Comparison of ENCODE assay signal across 8 mouse cellular contexts in genomic region chr11:105362946-105363597, GRCm38 (mm10).
DNase-seq lines count a peak whose midpoint lies in the region; ATAC-seq lines count a peak whose summit lies in the region.

No protein-coding gene starts in this region.

- peak; percentile 76 for DNase-seq in Muller cell, postnatal 12 days (ENCODE audit: inconsistent ontology term)
- DNase-seq in cerebellum, adult 9-10 months: peak; percentile 57
- DNase-seq in layer of hippocampus, adult 9-11 months: peak; percentile 65
- DNase-seq in ovary, adult 18-20 months (ENCODE audit: low spot score): peak; percentile 72
- peak; percentile 80 for DNase-seq in thymus, postnatal 0 days (ENCODE audit: low spot score)

- H3K27ac ChIP-seq in lung, embryonic 15.5 days: peak overlapping the region; percentile 42; the same call in 1 of the 2 replicates

- 2% methylated on average over 40 of the region's 40 CpGs for WGBS in lung, embryonic 15.5 days

- peak overlapping the region; percentile 51 for H3K9ac ChIP-seq in lung, embryonic 15.5 days

- H3K36me3 ChIP-seq in lung, embryonic 15.5 days: no peaks in the 10 kb centered on the region

- H3K4me2 ChIP-seq in lung, embryonic 15.5 days: peak overlapping the region; percentile 95

- H3K4me3 ChIP-seq in lung, embryonic 15.5 days: peak overlapping the region; percentile 56

- peaks cover 70% of the 10 kb centered on the region for H3K4me1 ChIP-seq in lung, embryonic 15.5 days

- H3K9me3 ChIP-seq in lung, embryonic 15.5 days: no peaks in the 10 kb centered on the region

- ATAC-seq in frontal cortex, adult (ENCODE audit: low TSS enrichment): peak; percentile 76
- ATAC-seq in hematopoietic stem cell, adult 5-6 weeks (replicated peaks in 1 of 2; ENCODE audit: insufficient read depth in 1 of 2, low FRiP score in 2 of 2, low TSS enrichment in 1 of 2, low read depth in 1 of 2, poor library complexity in 2 of 2, severe bottlenecking in 2 of 2): peak; percentile 54 to 57; a peak in 3 of 4 replicates
- peak; percentile 65 for ATAC-seq in lung, embryonic 15.5 days (ENCODE audit: borderline replicate concordance, extremely low read depth, low FRiP score, low TSS enrichment)

- H3K27me3 ChIP-seq in lung, embryonic 15.5 days: no peaks in the 10 kb centered on the region

Comparison
In these comparisons a context has a peak if more than half of its experiments do, and no peak if none do; other contexts are left out.
1. Peak in every context shown above with its lines: DNase-seq, ATAC-seq, H3K4me3 ChIP-seq and H3K27ac ChIP-seq.